Mouse (Mus musculus) liver, embryonic 16.5 days (tissue): Measurements from ENCODE around the gene Awat2. TPM values are rescaled to one million over a fixed set of nuclear protein-coding genes. Genes with fewer than 3 reads are reported as not detected.
"Not testable (repeated sequence)": the region's sequence is repeated elsewhere in the genome, so short reads cannot be mapped to it uniquely, and the experiment has no call there.

Experiments
- ATAC-seq: fragments of 200-750 bp; cut with Nextera tagmentation; 2 replicates; pipeline ENCODE4 v1.8.0; 2017; ENCODE audit warnings: low read depth, mild to moderate bottlenecking, moderate number of reproducible peaks, moderate library complexity
- H3K27ac ChIP-seq: fragments of 300-500 bp; sonication (generic); 2 replicates; pipeline ENCODE4 v1.5.1; 2014; ENCODE audit warnings: mild to moderate bottlenecking, low read length
- H3K27me3 ChIP-seq: fragments of 300-500 bp; sonication (generic); 2 replicates; pipeline ENCODE4 v1.6.1; 2014; ENCODE audit warnings: low read depth, low read length, mixed read lengths; ENCODE audit not compliant: control insufficient read depth, insufficient read depth
- H3K36me3 ChIP-seq: fragments of 300-500 bp; sonication (generic); 2 replicates; pipeline ENCODE4 v1.6.1; 2014; ENCODE audit warnings: mild to moderate bottlenecking; ENCODE audit not compliant: control insufficient read depth, insufficient read depth
- H3K4me1 ChIP-seq: fragments of 300-500 bp; sonication (generic); 2 replicates; pipeline ENCODE4 v1.6.1; 2014; ENCODE audit warnings: low read depth, low read length, mixed read lengths; ENCODE audit not compliant: control insufficient read depth
- H3K4me2 ChIP-seq: fragments of 300-500 bp; sonication (generic); 2 replicates; pipeline ENCODE4 v1.6.1; 2014; ENCODE audit warnings: low read depth, low read length, mixed read lengths
- H3K4me3 ChIP-seq: fragments of 300-500 bp; sonication (generic); 2 replicates; pipeline ENCODE4 v1.5.1; 2014; ENCODE audit warnings: low read depth, mild to moderate bottlenecking, low read length
- H3K9ac ChIP-seq: fragments of 300-500 bp; sonication (generic); 2 replicates; pipeline ENCODE4 v1.6.1; 2014; ENCODE audit warnings: low read depth, low read length
- H3K9me3 ChIP-seq: fragments of 300-500 bp; sonication (generic); replicated peaks from 2 replicates; pipeline ENCODE4 v1.6.1; 2016; ENCODE audit warnings: low read length; ENCODE audit not compliant: control insufficient read depth
- WGBS: fragments of 180-500 bp; shearing (Covaris S2); extraction: QIAGEN DNeasy Blood & Tissue Kit; methylation state at CpG from one replicate; pipeline ENCODE4 v1.1.7; 2014; ENCODE audit not compliant: insufficient replicate concordance; 5-methylcytosine and 5-hydroxymethylcytosine counted together
- polyA plus RNA-seq: library from polyadenylated mRNA; unstranded; fragments of >200 nt; fragmentation: Nextera tagmentation; extraction: Ambion mirVana; gene quantifications from 2 replicates; pipeline ENCODE4 v1.2.1, GENCODE M21; 2015

The Awat2 gene
- 0.09 and 0.18 TPM in 2 replicates for polyA plus RNA-seq

DNA sequence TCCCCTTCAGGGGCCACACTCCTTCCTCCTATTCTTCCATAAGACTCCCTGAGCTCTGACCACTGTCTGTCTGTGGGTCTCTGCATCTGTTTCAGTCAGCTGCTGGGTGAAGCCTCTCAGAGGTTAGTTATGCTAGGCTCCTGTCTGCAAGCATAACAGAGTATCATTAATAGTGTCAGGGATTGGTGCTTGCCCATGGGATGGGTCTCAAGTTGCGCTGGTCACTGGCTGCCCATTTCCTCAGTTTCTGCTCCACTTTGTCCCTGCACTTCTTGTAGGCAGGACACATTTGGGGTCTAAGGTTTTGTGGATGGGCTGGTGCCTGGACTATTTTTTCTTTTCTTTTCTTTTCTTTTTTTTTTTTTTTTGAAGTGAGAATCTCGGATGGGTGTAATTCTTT, at the start of gene Awat2:
Awat2 (minus strand) TSS at position 101 of the 400 bp plus-strand sequence.
- WGBS = 73% methylated on average over 2 of the region's 2 CpGs
- H3K4me3 ChIP-seq, H3K9me3 ChIP-seq, H3K4me1 ChIP-seq, H3K27ac ChIP-seq, H3K36me3 ChIP-seq, H3K9ac ChIP-seq, H3K4me2 ChIP-seq, H3K27me3 ChIP-seq, ATAC-seq: not testable (repeated sequence)

DNA sequence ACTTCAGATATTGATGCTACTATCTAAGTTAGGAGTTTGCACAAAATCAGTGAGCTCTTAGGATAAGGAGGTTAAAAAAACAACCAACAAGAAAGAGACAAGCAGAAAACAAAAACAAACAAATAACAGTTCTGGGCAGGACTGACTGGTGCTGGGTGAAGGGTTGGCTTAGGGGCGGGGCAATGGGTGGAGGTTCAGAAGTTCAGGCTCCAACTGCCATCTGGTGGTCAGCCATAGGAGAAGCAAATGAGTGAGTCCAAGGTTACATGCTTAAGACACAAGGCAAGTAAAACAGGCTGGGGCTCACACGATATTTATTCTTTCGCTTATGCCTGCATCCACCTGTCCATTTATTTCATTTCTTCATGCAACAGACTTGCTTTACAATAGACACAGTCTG, 37.8 kb upstream of the Awat2 start:
- Histone ChIP-seq H3K9ac (no peak overlapping the region), H3K27ac (no peak overlapping the region), H3K36me3 (no peaks in the 10 kb centered on the region), H3K4me1 (no peaks in the 10 kb centered on the region), H3K4me3 (no peak overlapping the region), H3K27me3 (no peaks in the 10 kb centered on the region), H3K4me2 (no peak overlapping the region), H3K9me3 (no peaks in the 10 kb centered on the region)
- no peak for ATAC-seq
- 25% methylated on average over 3 of the region's 3 CpGs for WGBS

DNA sequence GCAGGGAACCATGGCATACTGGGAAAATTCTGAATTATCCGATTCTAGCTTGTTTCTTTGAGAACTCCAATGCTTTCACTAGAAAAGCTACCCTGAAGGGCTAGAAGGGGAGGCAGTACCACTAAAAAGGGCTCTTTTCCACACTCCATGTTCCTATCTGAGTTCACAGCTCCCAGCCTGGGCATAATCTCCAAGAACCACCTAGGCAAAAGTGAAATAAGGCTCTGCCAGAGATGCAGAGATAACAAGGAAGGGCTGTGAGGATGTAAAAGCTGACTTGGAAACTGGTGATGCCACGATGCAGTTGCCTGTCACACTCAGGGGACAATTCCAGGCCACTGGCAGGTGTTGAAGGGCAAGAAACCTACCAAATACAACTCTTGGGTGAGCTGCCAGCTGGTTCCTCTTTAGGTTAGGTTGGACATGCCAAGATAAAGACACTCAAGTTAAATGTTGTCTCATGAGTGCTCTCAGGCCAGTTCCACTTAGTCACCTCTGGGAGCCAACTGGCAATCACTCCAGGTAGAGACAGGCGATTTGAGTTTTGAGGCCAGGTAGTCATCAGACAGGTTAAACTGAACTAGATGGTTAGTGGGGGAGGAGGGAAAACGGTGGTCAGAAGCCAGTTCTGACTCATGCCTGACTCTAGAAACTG, 33.2 kb upstream of the Awat2 start:
- WGBS = 47% methylated on average over 4 of the region's 4 CpGs
- no peak overlapping the region for H3K27ac ChIP-seq
- no peak overlapping the region for H3K4me2 ChIP-seq
- ATAC-seq = no peak
- no peaks in the 10 kb centered on the region for H3K9me3 ChIP-seq
- H3K9ac ChIP-seq = no peak overlapping the region
- no peak overlapping the region for H3K4me3 ChIP-seq
- H3K27me3 ChIP-seq = no peaks in the 10 kb centered on the region
- no peaks in the 10 kb centered on the region for H3K36me3 ChIP-seq
- no peaks in the 10 kb centered on the region for H3K4me1 ChIP-seq

DNA sequence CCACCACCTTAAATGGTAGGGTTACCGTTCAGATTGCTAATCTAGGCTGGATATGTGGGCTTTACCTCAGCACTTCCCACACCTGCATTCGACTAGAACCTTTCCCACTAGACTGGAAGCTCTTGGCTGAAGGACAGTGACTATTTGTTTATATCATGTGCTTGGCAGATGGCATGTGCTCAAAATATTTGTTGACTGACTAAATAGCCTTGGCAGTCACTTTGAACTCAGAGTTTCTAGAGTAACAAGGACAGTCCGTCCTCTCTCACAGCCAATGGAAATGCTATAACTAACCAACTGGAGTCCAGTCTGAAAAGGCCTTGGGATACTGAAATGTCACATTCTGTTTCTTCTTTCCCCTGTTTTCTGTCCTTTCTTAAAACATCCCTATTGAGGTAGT, 29.0 kb upstream of the Awat2 start:
- Histone ChIP-seq H3K36me3 (no peaks in the 10 kb centered on the region), H3K27ac (no peak overlapping the region), H3K4me1 (no peaks in the 10 kb centered on the region), H3K9ac (no peak overlapping the region), H3K4me3 (no peak overlapping the region), H3K9me3 (no peaks in the 10 kb centered on the region), H3K4me2 (no peak overlapping the region), H3K27me3 (no peaks in the 10 kb centered on the region; the same call in 1 of the 2 replicates)
- no peak for ATAC-seq
- 58% methylated on average over 3 of the region's 3 CpGs for WGBS

DNA sequence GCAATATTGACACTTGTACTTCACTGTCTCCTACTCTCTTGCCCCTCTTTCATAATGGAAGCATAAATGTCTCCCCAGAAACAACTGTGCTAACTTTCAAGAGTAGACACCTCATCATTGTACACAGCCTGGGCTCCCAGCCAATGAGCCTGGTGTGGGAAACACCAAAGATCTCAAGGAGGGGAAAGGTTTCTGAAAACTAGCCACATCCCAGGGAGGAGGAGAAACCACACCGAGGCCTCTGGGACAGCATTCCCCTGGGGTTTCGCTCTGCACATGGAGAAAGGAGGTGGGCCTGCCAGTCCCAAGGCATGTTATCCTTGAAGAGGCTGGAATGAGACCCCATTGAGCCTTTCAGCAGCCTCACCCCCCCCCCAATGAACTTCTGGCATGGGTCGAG, 27.6 kb upstream of the Awat2 start:
- H3K36me3 ChIP-seq = no peaks in the 10 kb centered on the region
- H3K4me3 ChIP-seq = no peak overlapping the region
- H3K4me2 ChIP-seq = no peak overlapping the region
- ATAC-seq = no peak
- H3K27ac ChIP-seq = no peak overlapping the region
- 55% methylated on average over 3 of the region's 3 CpGs for WGBS
- H3K9ac ChIP-seq = no peak overlapping the region
- H3K27me3 ChIP-seq = no peaks in the 10 kb centered on the region; the same call in 1 of the 2 replicates
- H3K9me3 ChIP-seq = no peaks in the 10 kb centered on the region
- no peaks in the 10 kb centered on the region for H3K4me1 ChIP-seq

DNA sequence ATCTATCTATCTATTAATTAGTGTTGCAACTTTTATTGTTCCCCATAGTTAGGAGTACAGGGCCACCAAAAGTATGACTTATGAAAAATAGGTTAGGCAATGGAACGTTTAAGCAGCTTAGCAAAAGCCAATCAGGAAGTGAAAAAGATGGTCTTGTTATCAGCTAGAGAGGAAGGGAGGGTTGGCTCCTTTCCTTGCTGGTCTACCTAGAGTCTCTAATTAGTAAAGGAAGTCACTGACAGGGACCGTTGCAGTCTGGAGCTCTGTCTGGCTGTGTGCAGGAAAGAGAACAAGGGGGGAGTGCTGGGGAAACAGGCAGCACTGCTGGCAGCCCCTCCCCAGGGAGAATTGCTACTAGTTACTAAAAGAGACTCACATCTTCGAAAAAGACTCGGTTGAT, 25.5 kb upstream of the Awat2 start:
- 33% methylated on average over 4 of the region's 4 CpGs for WGBS
- Histone ChIP-seq H3K27me3 (no peaks in the 10 kb centered on the region; the same call in 1 of the 2 replicates), H3K4me2 (no peak overlapping the region), H3K4me3 (no peak overlapping the region), H3K9me3 (no peaks in the 10 kb centered on the region), H3K9ac (no peak overlapping the region), H3K36me3 (no peaks in the 10 kb centered on the region), H3K27ac (no peak overlapping the region), H3K4me1 (no peaks in the 10 kb centered on the region)
- ATAC-seq = no peak

DNA sequence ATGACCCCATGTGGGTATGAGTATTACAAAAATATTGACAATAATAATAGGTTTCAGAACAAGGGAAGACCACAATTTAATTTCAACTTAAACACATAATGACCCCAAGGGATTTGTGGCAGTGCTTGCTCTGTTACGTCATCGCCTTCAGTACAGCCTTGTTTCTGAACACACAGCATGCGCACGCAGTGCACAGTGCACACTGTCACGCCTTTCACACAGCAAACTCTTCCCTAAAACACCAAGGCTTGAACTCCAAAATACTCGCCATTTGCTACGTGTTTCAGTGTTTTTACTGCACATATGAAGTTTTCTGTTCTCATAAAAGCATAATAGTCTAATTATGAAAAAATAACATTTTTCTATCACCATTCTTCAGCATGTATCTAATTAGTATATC, 1.0 kb upstream of the Awat2 start:
- H3K4me2 ChIP-seq = no peak overlapping the region

DNA sequence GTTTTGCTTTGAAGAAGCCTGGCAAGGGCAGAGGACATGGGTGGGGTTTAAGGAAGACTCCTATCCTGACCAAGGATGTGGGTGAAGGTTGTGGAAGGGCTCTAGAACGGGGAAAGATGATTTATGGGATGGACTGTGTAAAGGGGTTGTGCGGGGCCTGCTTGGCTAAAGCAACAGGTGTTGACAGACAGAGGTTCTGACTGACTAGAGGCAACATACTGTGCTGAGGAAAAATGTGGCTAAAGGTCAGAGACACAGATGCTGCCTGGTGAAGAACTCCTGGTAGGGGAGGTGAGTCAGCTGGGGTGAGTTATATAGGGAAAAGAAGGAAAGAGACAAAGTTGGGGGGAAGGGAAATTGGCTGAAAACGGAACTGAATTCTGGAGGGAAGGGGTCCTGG, 10.2 kb downstream of the Awat2 start:
- Histone ChIP-seq H3K27me3 (no peaks in the 10 kb centered on the region; the same call in 1 of the 2 replicates), H3K9me3 (no peaks in the 10 kb centered on the region), H3K27ac (no peak overlapping the region), H3K4me3 (no peak overlapping the region), H3K9ac (no peak overlapping the region), H3K36me3 (no peaks in the 10 kb centered on the region), H3K4me2 (no peak overlapping the region), H3K4me1 (no peaks in the 10 kb centered on the region)
- WGBS = 46% methylated on average over 3 of the region's 3 CpGs
- ATAC-seq = no peak

More for the DNA sequence above, 1.0 kb upstream of the Awat2 start:
- Histone ChIP-seq H3K36me3 (no peaks in the 10 kb centered on the region), H3K4me3 (no peak overlapping the region), H3K9me3 (no peaks in the 10 kb centered on the region), H3K27ac (no peak overlapping the region), H3K27me3 (no peaks in the 10 kb centered on the region), H3K4me1 (no peaks in the 10 kb centered on the region), H3K9ac (no peak overlapping the region)
- WGBS = 83% methylated on average over 7 of the region's 7 CpGs
- no peak for ATAC-seq

DNA sequence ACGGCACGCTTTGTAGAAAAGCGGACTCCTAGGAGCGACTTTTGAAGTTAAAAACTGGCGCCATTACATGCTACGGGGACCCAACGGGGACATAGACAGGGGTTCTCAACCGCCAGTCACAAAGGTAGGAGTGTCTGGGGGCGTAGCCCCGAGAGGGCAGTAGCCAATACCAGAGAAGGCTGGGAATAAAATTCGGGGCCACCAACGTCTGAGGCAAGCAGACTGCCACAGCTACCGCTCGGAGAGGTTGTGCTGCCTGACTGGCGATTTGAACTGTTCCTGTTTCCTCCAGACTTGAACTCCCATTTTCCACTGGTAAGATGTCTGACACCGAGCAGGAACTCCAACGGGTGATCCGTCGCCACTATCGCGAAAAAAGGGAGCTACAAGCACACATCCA, 13.8 kb downstream of the Awat2 start, which contains the start of gene Otud6a:
Otud6a (plus strand) TSS at position 321 of the 400 bp plus-strand sequence.
- H3K36me3 ChIP-seq = no peaks in the 10 kb centered on the region
- H3K9me3 ChIP-seq = no peaks in the 10 kb centered on the region
- no peak within 1 kb of the TSS for H3K9ac ChIP-seq
- H3K27me3 ChIP-seq = no peaks in the 10 kb centered on the region; the same call in 1 of the 2 replicates
- H3K4me3 ChIP-seq = no peak within 1 kb of the TSS
- no peak within 1 kb of the TSS for H3K27ac ChIP-seq
- 76% methylated on average over 21 of the region's 21 CpGs for WGBS
- H3K4me1 ChIP-seq = no peaks in the 10 kb centered on the region
- no peak within 1 kb of the TSS for H3K4me2 ChIP-seq
- no peak for ATAC-seq
